Mouse (Mus musculus) ES-Bruce4 (cell line): Measurements from ENCODE around the gene Ctu2.

Experiments used
- CTCF ChIP-seq: IDR thresholded peaks from one replicate; pipeline ENCODE4 v1.8.1; 2011; ENCODE audit warnings: low read depth, low read length
- EP300 ChIP-seq: IDR thresholded peaks from 2 replicates; pipeline ENCODE4 v1.6.1; 2011; ENCODE audit warnings: low read depth, low read length; ENCODE audit not compliant: insufficient read depth
- POLR2A ChIP-seq: IDR thresholded peaks from one replicate; pipeline ENCODE4 v1.8.1; 2011; ENCODE audit warnings: low read length; ENCODE audit not compliant: insufficient read depth

GRCm38 (mm10) chr8:122488387-122488786 lies 12.4 kb downstream of the Ctu2 start:
- TF ChIP-seq EP300 = no peak
- no peak for TF ChIP-seq CTCF
- no peak for TF ChIP-seq POLR2A
